Mouse (Mus musculus): Measurements from ENCODE around the gene Hoxc4.

GRCm38 (mm10) chr15:102976631-102977422, 41.9 kb upstream of the Hoxc4 start:
- TF ChIP-seq POLR2A (IDR thresholded peaks at IDR 0.05; ENCODE audit: low read depth, low read length) (no peak), CTCF (IDR thresholded peaks at IDR 0.05; ENCODE audit: extremely low read depth, insufficient read depth, insufficient read length, insufficient replicate concordance) (no peak)

All from spleen, adult 2 months (tissue).